Mouse (Mus musculus) midbrain, embryonic 16.5 days (tissue): ENCODE data around the gene Hipk2. TPM values are rescaled to one million over a fixed set of nuclear protein-coding genes. Genes with fewer than 3 reads are reported as not detected.

Experiments
- ATAC-seq: fragments of 200-750 bp; cut with Nextera tagmentation; 2 replicates; pipeline ENCODE4 v1.8.0; 2017; ENCODE audit warnings: moderate TSS enrichment
- H3K27ac ChIP-seq: fragments of 300-500 bp; sonication (generic); 2 replicates; pipeline ENCODE4 v1.5.1; 2014; ENCODE audit warnings: mild to moderate bottlenecking, low read length, mixed read lengths
- H3K27me3 ChIP-seq: fragments of 300-500 bp; sonication (generic); 2 replicates; pipeline ENCODE4 v1.6.1; 2014; ENCODE audit warnings: low read depth, low read length, mixed read lengths; ENCODE audit not compliant: control insufficient read depth, insufficient read depth
- H3K36me3 ChIP-seq: fragments of 300-500 bp; sonication (generic); 2 replicates; pipeline ENCODE4 v1.6.1; 2014; ENCODE audit warnings: mild to moderate bottlenecking, low read length, moderate library complexity, mixed read lengths; ENCODE audit not compliant: control insufficient read depth, insufficient read depth
- H3K4me1 ChIP-seq: fragments of 300-500 bp; sonication (generic); 2 replicates; pipeline ENCODE4 v1.6.1; 2014; ENCODE audit warnings: mild to moderate bottlenecking, low read length, mixed read lengths; ENCODE audit not compliant: control insufficient read depth, insufficient read depth
- H3K4me2 ChIP-seq: fragments of 300-500 bp; sonication (generic); 2 replicates; pipeline ENCODE4 v1.6.1; 2014; ENCODE audit warnings: mild to moderate bottlenecking, low read length, mixed read lengths
- H3K4me3 ChIP-seq: fragments of 300-500 bp; sonication (generic); 2 replicates; pipeline ENCODE4 v1.5.1; 2014; ENCODE audit warnings: low read depth, mild to moderate bottlenecking, low read length, moderate library complexity, mixed read lengths
- H3K9ac ChIP-seq: fragments of 300-500 bp; sonication (generic); 2 replicates; pipeline ENCODE4 v1.6.1; 2014; ENCODE audit warnings: low read depth, low read length, mixed read lengths
- H3K9me3 ChIP-seq: fragments of 300-500 bp; sonication (generic); replicated peaks from 2 replicates; pipeline ENCODE4 v1.6.1; 2014; ENCODE audit warnings: mild to moderate bottlenecking, low read length, mixed read lengths; ENCODE audit not compliant: control insufficient read depth, poor library complexity, severe bottlenecking
- WGBS: fragments of 180-500 bp; shearing (Covaris S2); extraction: QIAGEN DNeasy Blood & Tissue Kit; methylation state at CpG from one replicate; pipeline ENCODE4 v1.1.7; 2014; 5-methylcytosine and 5-hydroxymethylcytosine counted together
- polyA plus RNA-seq: library from polyadenylated mRNA; unstranded; fragments of >200 nt; fragmentation: Nextera tagmentation; extraction: Ambion mirVana; gene quantifications from 2 replicates; pipeline ENCODE4 v1.2.1, GENCODE M21; 2015

Hipk2 gene
- polyA plus RNA-seq, 1 experiment from 2014 or later = 32.7 TPM

GRCm38 (mm10) chr6:38787811-38788509, 88.0 kb downstream of the Hipk2 start:
- Histone ChIP-seq H3K4me1 (peaks cover 17% of the 10 kb centered on the region), H3K9ac (no peak overlapping the region), H3K27me3 (no peaks in the 10 kb centered on the region), H3K9me3 (no peaks in the 10 kb centered on the region), H3K4me3 (no peak overlapping the region), H3K36me3 (no peaks in the 10 kb centered on the region), H3K4me2 (no peak overlapping the region), H3K27ac (no peak overlapping the region)
- WGBS = 93% methylated on average over 6 of the region's 6 CpGs
- no peak for ATAC-seq

GRCm38 (mm10) chr6:38787134-38787533, 88.8 kb downstream of the Hipk2 start:
- WGBS = 27% methylated on average over 1 of the region's 1 CpGs
- ATAC-seq = no peak
- Histone ChIP-seq H3K4me2 (no peak overlapping the region), H3K9ac (no peak overlapping the region), H3K4me1 (peaks cover 17% of the 10 kb centered on the region), H3K9me3 (no peaks in the 10 kb centered on the region), H3K4me3 (no peak overlapping the region), H3K27me3 (no peaks in the 10 kb centered on the region), H3K36me3 (no peaks in the 10 kb centered on the region), H3K27ac (peak overlapping the region; percentile 42; the same call in 1 of the 2 replicates)

- H3K9me3 ChIP-seq = no peaks in the 10 kb centered on the region
- no peak overlapping the region for H3K4me2 ChIP-seq
- WGBS = 39% methylated on average over 1 of the region's 1 CpGs
- H3K9ac ChIP-seq = no peak overlapping the region
- no peaks in the 10 kb centered on the region for H3K27me3 ChIP-seq
- no peak overlapping the region for H3K27ac ChIP-seq
- no peaks in the 10 kb centered on the region for H3K36me3 ChIP-seq
- H3K4me1 ChIP-seq = peaks cover 17% of the 10 kb centered on the region
- H3K4me3 ChIP-seq = no peak overlapping the region
- ATAC-seq = peak; percentile 52; the same call in 1 of the 2 replicates
Measured at GRCm38 (mm10) chr6:38785747-38786146, 90.2 kb downstream of the Hipk2 start.

- 0 out of 2 replicates have a peak, but pooled peaks cover 4% of the 10 kb centered on the region for H3K4me1 ChIP-seq
- no peak overlapping the region for H3K27ac ChIP-seq
- H3K36me3 ChIP-seq = no peaks in the 10 kb centered on the region
- ATAC-seq = no peak
- 95% methylated on average over 7 of the region's 7 CpGs for WGBS
- H3K4me2 ChIP-seq = no peak overlapping the region
- no peak overlapping the region for H3K9ac ChIP-seq
- no peaks in the 10 kb centered on the region for H3K27me3 ChIP-seq
- H3K9me3 ChIP-seq = no peaks in the 10 kb centered on the region
- H3K4me3 ChIP-seq = no peak overlapping the region
Measured at GRCm38 (mm10) chr6:38779411-38779810, 96.6 kb downstream of the Hipk2 start.

GRCm38 (mm10) chr6:38778887-38779286, 97.1 kb downstream of the Hipk2 start:
- Histone ChIP-seq H3K27me3 (no peaks in the 10 kb centered on the region), H3K27ac (no peak overlapping the region), H3K4me2 (no peak overlapping the region), H3K36me3 (no peaks in the 10 kb centered on the region), H3K9ac (no peak overlapping the region), H3K9me3 (no peaks in the 10 kb centered on the region), H3K4me3 (no peak overlapping the region), H3K4me1 (0 out of 2 replicates have a peak, but pooled peaks cover 4% of the 10 kb centered on the region)
- ATAC-seq = no peak

- WGBS = 70% methylated on average over 2 of the region's 2 CpGs
- ATAC-seq = no peak
- Histone ChIP-seq H3K4me2 (no peak overlapping the region), H3K27ac (no peak overlapping the region), H3K9ac (no peak overlapping the region), H3K4me1 (0 out of 2 replicates have a peak, but pooled peaks cover 4% of the 10 kb centered on the region), H3K27me3 (no peaks in the 10 kb centered on the region), H3K36me3 (no peaks in the 10 kb centered on the region), H3K9me3 (no peaks in the 10 kb centered on the region), H3K4me3 (no peak overlapping the region)
Measured at GRCm38 (mm10) chr6:38776000-38776584, 99.9 kb downstream of the Hipk2 start.

- Histone ChIP-seq H3K4me3 (no peak overlapping the region), H3K9me3 (no peaks in the 10 kb centered on the region), H3K9ac (no peak overlapping the region), H3K27ac (no peak overlapping the region), H3K4me2 (no peak overlapping the region), H3K4me1 (no peaks in the 10 kb centered on the region), H3K27me3 (no peaks in the 10 kb centered on the region), H3K36me3 (no peaks in the 10 kb centered on the region; the same call in 1 of the 2 replicates)
- no peak for ATAC-seq
- WGBS = 91% methylated on average over 7 of the region's 7 CpGs
Measured at GRCm38 (mm10) chr6:38772836-38773518, 103.0 kb downstream of the Hipk2 start.

GRCm38 (mm10) chr6:38771061-38771667, 104.8 kb downstream of the Hipk2 start:
- Histone ChIP-seq H3K4me1 (no peaks in the 10 kb centered on the region), H3K9me3 (no peaks in the 10 kb centered on the region), H3K27ac (no peak overlapping the region), H3K36me3 (no peaks in the 10 kb centered on the region; the same call in 1 of the 2 replicates), H3K4me2 (no peak overlapping the region), H3K4me3 (no peak overlapping the region), H3K27me3 (no peaks in the 10 kb centered on the region), H3K9ac (no peak overlapping the region)
- 68% methylated on average over 4 of the region's 4 CpGs for WGBS
- no peak for ATAC-seq
